Mouse (Mus musculus): Measurements from ENCODE around the gene Ust.

Gene Ust

DNA sequence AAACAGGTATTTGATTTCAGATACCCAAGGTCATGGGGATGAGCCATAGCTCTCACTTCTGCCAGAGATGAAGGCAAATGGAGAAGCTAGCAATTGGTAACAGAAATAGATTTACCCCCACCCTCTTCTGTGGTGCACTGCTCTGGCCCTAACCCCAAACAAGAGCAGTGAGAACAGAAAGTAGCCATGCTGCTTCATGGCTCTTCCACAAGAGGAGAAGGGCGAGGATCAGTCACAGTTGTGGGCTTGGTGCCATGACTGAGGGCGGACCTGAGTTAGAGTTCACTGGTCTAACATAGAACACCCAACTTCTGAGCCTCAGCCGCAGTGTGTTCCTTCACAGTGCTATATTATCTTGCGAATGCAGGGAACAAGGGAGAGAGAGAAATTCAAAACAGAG, 13.8 kb downstream of the Ust start:
- peak; percentile 29 for DNase-seq (ENCODE audit: low read depth, low spot score)

DNA sequence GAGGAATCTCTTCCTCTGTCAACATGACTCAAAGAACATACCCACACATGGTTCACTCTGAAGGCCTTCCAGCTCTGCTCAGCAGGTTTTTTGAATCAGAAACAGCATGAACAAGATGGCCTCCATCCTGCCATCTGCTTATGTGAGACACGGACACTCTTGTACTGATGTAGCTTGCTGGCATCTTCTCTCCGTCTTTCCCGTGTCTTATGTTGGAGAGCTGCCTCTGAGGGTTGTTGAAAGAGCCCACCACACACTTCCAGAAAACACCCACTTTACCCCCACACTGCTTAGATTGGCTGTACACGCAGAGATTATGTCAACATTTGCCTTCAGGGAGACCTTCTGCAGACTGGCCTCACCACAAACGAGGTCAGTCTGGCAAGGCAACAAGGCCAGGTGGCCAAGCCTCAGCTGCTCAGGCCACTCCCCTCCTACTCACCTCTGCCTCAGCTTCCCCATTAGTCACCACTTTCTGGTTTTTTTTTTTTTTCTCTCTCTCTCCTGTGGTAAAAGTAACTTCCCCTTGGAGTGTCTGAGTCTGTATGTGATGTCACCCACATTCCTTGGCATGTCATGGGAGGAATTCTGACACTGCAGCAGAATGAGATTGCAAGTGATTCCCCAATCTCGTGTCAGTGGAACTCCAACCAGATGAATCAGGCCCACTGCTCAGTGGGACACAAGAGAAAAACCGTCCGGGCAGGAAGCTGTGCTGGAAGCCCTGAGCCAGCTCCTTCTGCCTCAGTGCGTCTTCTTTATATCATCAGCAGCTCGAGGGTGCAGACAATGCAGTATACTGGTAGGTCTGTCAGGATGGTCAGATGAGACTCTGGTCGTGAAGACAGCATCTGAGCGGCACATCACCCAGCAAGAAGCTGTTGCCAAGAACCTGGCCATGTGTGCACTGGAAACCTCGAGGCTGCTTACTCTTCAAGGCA, 19.4 kb downstream of the Ust start:
- DNase-seq (ENCODE audit: low read depth, low spot score), result peak; percentile 86

DNA sequence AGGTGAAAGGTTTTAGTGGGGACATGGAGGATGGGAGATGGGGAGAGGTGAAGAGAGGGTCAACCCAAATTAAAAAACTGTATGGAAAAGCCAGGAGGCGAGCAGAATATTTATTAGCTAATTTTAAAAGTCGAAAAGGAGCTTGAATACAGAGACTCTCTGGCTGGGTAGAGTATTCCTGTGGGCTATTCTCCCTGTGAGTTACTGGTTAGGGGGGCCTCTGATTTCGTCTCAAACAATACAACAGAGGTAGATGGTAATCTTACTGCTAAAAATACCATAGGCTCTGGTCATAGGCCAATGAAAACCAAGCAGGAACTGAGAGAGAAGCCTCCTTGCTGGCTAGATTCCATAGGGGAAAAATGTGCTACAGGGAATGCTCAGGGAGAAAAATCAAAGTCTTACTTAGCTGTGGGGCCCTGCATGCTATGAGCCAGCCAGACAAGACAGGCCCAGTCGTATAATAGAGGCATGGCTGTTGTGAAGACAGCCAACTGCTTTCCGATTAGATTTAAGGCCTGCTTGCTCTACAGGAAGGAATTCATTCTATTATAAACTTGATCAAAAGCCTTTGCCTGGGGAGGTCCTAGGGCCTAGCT, 23.0 kb downstream of the Ust start:
- DNase-seq (ENCODE audit: low read depth, low spot score), result peak; percentile 32

DNA sequence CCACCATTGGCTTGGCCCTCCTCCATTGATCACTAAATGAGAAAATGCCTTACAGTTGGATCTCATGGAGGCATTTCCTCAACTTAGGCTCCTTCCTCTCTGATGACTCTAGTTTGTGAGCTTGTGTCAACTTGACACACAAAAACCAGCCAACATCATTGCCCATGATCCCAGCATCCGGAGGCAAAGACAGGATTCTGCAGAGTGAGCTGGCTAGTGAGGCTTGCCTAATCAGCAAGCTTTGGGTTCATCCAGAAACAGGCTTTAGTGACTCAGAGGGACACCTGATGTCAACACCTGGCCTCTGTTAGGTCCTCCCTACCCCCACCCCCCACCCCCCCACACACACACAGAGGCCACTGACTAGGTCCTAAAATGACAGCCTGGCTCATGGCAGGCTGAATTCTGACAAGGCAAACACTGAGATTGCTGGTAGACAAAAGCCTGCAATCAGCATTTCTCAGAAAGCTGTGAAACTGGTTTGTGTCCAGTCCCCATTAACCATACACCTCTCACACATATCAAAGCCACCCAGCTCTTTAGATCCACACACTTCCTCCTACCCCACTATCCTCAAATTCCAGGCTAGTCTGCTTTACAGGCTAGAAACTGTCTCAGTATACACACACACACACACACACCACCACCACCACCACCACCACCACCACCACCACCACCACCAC, 26.6 kb downstream of the Ust start:
- DNase-seq (ENCODE audit: low read depth, low spot score), result peak; percentile 28

DNA sequence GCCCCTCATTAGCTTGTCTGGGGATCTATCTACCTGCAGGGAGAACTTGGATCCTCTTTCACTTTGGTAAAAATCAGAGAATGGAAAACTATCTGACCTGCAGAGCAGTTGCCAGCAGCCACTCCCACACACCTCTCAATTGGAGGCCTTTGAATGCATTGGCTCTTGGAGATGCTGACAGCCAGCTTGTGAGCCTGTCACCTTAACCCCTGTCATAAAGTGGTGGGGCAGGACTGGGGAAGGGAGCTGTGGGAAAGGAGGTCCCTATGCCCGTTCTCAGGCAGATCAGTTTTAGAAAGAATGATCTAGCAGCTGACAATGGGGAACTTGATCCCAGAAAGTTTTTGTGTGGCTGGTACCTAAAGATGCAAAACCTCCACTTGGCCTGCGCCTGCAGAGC, 31.2 kb downstream of the Ust start:
- DNase-seq (ENCODE audit: low read depth, low spot score), result no peak

DNA sequence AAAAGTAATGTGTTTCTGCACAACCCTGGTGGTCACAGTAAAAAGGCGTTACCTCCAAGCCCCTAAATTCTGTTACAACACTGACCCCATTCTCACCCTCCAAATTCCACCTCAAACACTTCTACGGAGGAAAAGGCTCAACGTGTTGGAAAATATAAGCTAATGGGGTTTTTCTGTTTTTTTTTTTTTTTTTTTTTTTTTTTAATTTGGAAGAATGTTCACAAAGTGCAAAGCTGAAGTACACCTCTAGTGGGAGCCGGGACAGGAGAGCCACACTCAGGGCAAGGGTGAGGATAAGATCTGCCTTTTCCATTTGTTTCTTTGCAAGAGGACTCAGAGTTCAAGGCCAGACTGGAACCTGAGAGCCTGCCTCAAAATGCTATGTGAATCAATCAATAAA, 34.1 kb downstream of the Ust start:
- no peak for DNase-seq (ENCODE audit: low read depth, low spot score)

DNA sequence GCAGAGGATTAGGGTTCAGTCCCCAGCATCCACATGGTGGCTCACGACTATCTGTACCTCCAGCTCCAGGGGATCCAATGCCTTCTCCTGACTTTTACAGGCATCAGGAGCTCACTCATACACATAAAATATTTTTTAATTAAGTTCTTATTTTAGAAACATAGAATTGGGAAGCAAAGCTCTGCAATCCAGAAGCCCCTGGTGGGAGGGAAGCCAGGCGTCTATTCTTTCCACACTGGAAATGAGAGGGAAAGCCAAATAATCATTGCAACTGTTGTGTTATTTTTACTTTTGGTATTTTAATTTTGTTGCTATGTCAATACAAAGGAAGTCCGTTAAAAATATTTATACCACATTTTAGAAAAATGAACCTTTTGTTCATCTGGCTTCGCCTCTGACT, 35.8 kb downstream of the Ust start:
- DNase-seq (ENCODE audit: low read depth, low spot score), result no peak

DNA sequence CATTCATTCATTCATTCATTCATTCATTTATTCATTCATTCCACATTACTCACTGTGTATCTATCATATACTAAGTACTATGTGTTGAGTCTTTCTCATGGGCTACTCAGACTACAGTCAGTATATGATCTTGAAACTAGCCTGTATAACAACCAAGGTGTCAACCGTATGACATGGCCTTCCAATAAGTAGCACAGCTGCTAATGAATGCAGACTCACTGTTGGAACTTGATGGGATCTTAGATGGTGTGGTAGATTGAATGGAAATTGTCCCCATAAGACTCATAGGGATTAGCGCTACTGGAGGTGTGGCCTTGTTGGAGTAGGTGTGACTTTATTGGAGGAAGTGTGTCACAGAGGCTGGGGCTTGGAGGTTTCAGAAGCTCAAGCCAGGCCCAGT, 38.8 kb downstream of the Ust start:
- DNase-seq (ENCODE audit: low read depth, low spot score), result no peak

DNA sequence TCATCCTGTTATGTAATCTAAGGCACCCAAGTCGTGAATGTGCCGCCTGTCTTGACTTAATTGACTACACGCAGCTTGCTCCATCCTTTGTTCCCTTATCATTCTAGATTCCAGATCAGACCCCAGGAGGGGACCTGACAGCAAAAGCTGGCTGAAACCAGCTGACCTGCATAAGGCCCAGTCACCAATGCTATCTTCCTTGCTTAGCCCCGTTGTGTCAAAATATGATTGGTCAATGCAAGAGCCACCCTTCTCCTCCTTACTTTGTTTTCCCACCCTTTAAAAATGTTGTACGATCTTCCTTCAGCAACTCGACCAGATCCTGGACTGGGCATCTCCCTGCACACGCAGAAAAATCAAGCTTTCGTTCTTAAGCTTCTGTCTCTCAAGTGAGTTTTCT, 40.7 kb downstream of the Ust start:
- no peak for DNase-seq (ENCODE audit: low read depth, low spot score)

DNA sequence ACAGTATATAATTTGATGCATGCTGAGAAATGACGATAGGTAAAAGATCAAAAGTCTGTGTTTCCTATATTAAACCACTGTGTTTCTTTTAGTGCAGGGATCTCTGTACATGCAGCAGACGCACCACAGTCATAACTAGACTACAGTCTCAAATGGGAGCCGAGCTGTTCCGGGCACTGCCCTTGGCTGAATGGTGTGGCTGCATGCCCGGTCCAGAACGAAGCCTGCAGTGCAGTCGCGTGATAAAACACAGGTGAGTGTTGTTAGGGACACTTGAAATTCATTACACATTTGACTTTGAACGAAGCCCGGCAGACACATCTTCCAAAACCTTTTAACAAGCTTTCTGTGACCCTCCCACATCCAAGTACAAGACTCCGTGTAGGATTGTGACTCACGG, 46.6 kb downstream of the Ust start:
- DNase-seq (ENCODE audit: low read depth, low spot score), result no peak

DNA sequence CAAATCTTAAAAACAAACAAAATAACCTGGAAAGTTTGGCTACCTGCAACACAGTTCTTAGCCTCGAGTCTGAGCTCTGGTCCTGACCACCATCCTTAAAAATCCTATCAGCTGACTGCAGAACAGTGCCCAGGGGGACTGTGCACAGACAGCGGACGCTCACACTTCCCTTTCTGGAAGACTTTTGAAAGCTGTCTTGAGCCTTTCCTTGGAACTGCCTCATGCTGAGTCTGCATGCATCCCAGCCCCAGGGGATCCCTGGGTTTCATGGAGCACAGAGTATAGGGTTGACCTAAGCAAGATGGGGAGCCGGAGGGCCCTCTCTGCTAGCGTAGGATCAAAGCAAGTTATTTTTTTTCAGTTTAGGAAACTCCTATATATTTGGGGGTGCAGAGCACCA, 47.6 kb downstream of the Ust start:
- DNase-seq (ENCODE audit: low read depth, low spot score), result peak; percentile 68

DNA sequence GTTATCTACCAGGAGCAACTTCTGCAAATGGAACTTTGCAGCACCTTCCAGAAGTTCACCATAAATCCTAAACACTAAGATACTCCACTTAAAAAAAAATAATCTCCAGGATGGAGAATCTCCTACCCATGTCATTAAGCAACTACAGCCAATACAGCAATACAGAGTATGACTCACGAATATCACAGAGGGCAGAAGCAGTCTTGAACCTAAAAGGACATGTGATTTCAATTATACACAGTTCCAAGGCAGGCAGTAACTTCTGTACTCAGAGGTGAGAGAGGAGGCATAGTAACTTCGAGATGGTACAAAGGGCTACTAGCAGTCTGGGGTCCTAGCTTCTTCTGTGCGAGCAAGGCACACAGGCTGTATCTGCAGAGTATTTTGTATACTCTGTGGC, 49.1 kb downstream of the Ust start:
- DNase-seq (ENCODE audit: low read depth, low spot score), result peak; percentile 84

DNA sequence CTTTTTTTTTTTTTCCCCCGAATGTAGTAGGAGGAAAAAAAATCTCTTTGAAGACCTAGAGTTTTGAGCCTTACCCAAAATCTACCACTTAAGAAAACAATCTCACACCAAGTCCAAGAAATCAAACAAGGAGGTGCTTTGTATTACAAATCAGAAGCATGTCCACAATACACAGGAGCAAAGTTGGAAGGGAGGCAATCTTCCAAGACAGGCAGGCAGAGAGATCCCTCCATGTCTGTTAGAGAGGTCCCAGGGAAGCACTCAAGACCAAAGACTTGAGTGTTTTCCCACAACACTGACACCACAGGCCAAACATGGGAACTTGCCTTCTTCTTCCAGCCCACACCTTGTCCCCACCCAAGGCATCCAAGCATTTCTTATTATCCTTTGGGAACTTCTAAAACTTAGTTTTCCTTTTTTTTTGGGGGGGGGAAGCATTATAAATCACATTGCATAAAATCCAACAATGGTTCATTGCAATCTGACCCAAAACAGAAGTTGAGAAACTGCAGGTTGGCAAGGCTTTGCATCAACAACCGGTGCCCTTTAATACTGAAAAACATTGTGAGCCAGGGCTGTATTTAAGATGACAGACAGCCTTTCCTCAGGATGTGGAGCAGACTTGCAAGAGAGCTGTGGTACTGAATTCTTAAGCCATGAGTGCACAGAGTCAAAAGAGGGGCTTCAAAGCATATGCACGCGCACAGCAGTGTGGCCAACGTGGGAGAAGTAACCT, 49.8 kb downstream of the Ust start:
- peak; percentile 48 for DNase-seq (ENCODE audit: low read depth, low spot score)

DNA sequence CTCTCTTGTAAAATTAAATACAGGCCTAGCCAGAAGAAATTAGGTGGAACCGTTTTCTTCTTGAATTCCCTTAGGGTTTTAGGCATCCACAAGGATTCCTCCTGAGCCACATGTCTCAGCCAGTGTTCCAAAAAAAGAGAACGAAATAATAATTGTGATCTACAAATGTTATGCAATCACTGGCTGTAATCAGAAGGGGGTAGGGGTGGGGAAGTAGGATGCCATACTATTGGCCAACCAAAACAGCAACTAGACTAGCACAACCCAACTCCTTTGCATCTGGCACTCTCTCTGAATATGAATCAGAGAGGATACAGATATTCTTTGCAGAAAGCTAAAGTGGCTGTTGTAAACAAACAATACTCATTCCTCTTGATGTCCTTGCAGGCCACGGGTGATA, 52.7 kb downstream of the Ust start:
- peak; percentile 75 for DNase-seq (ENCODE audit: low read depth, low spot score)

DNA sequence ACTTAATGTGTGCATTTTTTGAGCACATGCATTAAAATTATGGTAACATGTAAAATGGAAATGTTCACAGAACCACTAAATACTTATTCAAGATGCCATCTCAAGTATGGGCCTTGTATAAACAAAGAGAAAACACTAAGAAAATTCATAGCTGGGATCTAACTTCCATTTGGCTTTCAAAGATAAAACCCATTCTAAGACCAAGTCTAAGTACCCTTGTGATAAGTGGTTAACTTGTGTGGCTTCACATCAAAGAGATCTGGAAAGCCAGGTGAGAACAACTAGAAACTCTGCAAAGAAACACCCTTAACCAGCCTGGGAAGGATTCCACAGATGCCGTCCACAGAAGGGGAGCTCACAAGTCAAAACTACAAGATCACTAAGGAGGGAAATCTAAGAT, 53.4 kb downstream of the Ust start:
- no peak for DNase-seq (ENCODE audit: low read depth, low spot score)

DNA sequence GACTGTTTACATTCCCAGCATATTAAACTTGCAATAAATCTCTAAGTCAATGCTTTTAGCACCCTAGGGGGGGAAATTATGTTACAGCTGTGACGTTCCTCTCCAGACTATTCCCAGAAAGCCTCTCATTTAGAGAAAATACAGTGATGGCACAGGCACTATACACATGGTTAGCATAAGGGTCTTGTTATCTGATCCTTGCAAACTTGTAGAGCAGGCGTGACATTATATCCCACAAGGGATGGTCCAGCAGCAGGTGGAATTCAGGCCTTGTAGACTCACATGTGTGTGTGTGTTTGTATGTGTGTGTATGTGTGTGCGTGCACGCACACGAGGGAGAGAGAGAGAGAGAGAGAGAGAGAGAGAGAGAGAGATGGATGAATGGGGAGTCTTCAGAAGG, 57.3 kb downstream of the Ust start:
- no peak for DNase-seq (ENCODE audit: low read depth, low spot score)

DNA sequence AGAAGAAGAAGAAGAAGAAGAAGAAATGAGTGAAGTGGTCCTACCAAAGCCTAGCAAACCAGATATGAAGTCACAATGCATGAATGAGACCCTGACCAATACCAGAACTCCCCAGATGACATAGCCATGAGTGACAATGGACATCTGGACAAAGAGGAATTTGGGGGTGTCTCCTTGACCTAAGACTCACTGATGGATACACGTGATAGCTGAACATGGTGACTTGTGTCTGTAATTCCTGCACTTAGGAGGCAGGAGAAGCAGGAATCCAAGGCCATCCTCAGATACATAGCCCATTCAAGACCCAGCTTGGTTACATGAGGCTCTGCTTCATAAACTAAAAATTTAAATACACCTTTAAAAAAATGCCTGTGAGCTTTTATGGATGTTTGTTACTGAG, 63.9 kb downstream of the Ust start:
- DNase-seq (ENCODE audit: low read depth, low spot score), result no peak

DNA sequence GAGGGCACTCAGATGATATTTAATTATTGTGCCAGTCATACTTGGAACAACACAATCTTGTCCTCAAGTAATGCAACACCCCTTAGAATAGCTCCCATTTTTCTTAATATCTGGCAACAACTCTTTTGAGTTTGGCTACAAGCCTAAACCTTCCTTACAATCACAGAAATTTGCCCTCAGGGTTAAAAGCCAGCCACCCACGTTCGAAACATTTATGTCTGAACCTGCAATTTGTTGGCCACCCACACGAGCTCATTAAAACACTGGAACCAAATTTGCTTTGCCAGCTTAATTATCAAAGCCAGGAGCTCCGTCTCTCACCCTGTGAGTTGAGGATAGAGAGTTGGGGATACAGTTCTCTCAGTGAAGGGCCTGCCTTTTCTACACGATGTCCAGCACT, 70.9 kb downstream of the Ust start:
- peak; percentile 33 for DNase-seq (ENCODE audit: low read depth, low spot score)

DNA sequence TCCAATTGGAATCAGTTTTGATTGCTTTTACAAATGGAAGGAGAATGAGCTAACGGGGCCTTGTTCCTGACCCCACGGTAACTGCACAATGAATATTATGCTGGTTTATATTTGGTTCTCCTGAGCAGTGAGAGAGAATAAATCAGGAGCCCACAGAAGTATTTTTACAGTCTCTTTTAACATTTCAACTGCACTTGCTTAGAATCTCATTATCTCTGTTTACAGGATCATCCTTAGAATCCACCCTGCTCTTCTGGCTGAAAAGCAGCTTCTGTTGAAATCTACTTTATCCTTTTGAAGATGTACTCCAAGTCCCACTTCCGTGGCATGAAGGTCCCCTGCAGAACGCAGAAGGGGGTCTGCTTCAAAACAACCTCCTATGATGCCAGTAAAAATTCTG, 71.7 kb downstream of the Ust start:
- DNase-seq (ENCODE audit: low read depth, low spot score), result no peak

DNA sequence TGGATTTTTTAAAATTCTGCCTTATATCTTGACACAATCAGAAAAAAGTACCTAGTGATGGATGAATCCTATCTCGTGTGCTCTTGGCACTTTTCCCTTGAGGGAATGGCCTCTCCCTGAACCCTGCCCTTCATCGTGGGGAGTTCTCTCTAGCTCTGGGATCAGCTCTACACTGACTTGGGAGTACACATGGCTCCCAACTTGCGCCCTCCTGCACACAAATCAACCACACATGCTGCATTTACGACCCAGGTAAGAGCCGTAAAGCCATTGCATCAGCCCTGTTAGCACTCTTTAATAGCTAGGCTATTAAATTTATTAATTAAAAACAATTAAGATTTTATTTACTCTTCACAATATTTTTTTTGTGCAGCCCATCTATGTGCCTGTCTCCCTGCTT, 74.6 kb downstream of the Ust start:
- DNase-seq (ENCODE audit: low read depth, low spot score), result no peak

DNA sequence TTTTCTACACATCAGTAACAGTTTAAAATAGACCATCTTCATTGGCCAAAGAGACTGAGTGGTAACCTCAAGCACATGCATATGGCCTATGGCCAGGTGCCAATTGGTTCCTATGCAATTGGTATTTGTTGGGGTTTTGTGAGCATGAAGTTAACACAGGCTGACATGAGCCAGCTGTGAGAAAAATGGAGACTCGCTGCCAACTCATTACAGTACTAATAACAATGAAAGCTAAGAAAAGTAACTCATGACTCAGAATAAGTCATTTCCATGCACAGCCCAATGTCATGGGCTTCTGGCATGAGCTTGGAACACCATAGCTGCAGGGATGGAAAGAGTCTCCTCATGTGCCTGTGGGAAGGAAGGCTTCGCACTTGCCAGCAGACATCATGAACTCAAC, 86.8 kb downstream of the Ust start:
- DNase-seq (ENCODE audit: low read depth, low spot score), result peak; percentile 92

Measured in 3T3-L1 (cell line).